In genomic region chr6:71467766-71468165, GRCm38 (mm10) we compare ENCODE assay signal across 21 mouse cellular contexts. TPM values are rescaled to one million over a fixed set of nuclear protein-coding genes. Genes with fewer than 3 reads are reported as not detected.
DNase-seq lines count a peak whose midpoint lies in the region; ATAC-seq and TF ChIP-seq lines count a peak whose summit lies in the region.
"Had no signal": no experiment of that assay in that cellular context is flagged by ENCODE, and none has a peak within 500 bp of the region (broad histone marks: within the 10 kb centered on the region; RNA-seq: fewer than 3 reads in every experiment).

No protein-coding gene starts in this region.

- no peak overlapping the region for H3K27ac ChIP-seq in forebrain, postnatal 0 days (ENCODE audit: low read depth, low read length)
- no peak overlapping the region for H3K27ac ChIP-seq in forebrain, embryonic 12.5 days
- H3K27ac ChIP-seq in layer of hippocampus, adult 2 months: no peak overlapping the region
- H3K27ac ChIP-seq: embryonic facial prominence, embryonic 13.5 days; forebrain, embryonic 15.5 days; gastrocnemius, adult 2 months; heart, embryonic 13.5 days; hindbrain, embryonic 13.5 days; intestine, embryonic 15.5 days had no signal

- TF ChIP-seq CTCF in forebrain, postnatal 0 days (IDR thresholded peaks at IDR 0.05; ENCODE audit: low read depth): no peak
- TF ChIP-seq CTCF in layer of hippocampus, adult 2 months (conservative IDR thresholded peaks at IDR 0.05): no peak

- no peak for ATAC-seq in cerebellum, adult (ENCODE audit: insufficient number of reproducible peaks, low FRiP score, low TSS enrichment)
- no peak for ATAC-seq in forebrain, postnatal 0 days
- ATAC-seq in forebrain, embryonic 12.5 days (ENCODE audit: low FRiP score): no peak
- ATAC-seq: activated CD4-positive, CD25-positive, alpha-beta regulatory T cell, adult 4 months; forebrain, embryonic 15.5 days; intestine, embryonic 15.5 days; Patski had no signal

- no peak overlapping the region for H3K4me2 ChIP-seq in forebrain, postnatal 0 days (ENCODE audit: low read depth)
- no peak overlapping the region for H3K4me2 ChIP-seq in forebrain, embryonic 12.5 days
- H3K4me2 ChIP-seq: embryonic facial prominence, embryonic 13.5 days; forebrain, embryonic 15.5 days; heart, embryonic 13.5 days; hindbrain, embryonic 13.5 days; intestine, embryonic 15.5 days had no signal

- no peak overlapping the region for H3K4me3 ChIP-seq in forebrain, postnatal 0 days (ENCODE audit: low read depth, low read length)
- no peak overlapping the region for H3K4me3 ChIP-seq in forebrain, embryonic 12.5 days (replicated peaks)
- H3K4me3 ChIP-seq in layer of hippocampus, adult 2 months: no peak overlapping the region
- H3K4me3 ChIP-seq: embryonic facial prominence, embryonic 13.5 days; forebrain, embryonic 15.5 days; gastrocnemius, adult 2 months; heart, embryonic 13.5 days; hindbrain, embryonic 13.5 days; intestine, embryonic 15.5 days had no signal

- H3K9ac ChIP-seq in forebrain, postnatal 0 days: no peak overlapping the region
- H3K9ac ChIP-seq in forebrain, embryonic 12.5 days: no peak overlapping the region
- H3K9ac ChIP-seq: embryonic facial prominence, embryonic 13.5 days; forebrain, embryonic 15.5 days; heart, embryonic 13.5 days; hindbrain, embryonic 13.5 days; intestine, embryonic 15.5 days had no signal

- DNase-seq in cerebellum, postnatal 14 days: peak; percentile 56 to 68
- DNase-seq in forebrain, postnatal 0 days: peak; percentile 6
- peak; percentile 23 to 42 for DNase-seq in layer of hippocampus, postnatal 10 days (ENCODE audit: low spot score in 2 of 2)
- DNase-seq in layer of hippocampus, adult 2 months (ENCODE audit: low spot score in 2 of 2): no peak
- DNase-seq in Muller cell, postnatal 12 days (ENCODE audit: inconsistent ontology term): peak; percentile 38
- DNase-seq in kidney, postnatal 10 days: no peak
- DNase-seq: adrenal gland, postnatal 14 days; cerebellum, adult 9-11 months; gastrocnemius, adult 2 months; gastrocnemius, postnatal 25 days; heart, postnatal 4 days; kidney, adult 18-20 months had no signal

- no peaks in the 10 kb centered on the region for H3K36me3 ChIP-seq in forebrain, postnatal 0 days (ENCODE audit: insufficient read depth)
- no peaks in the 10 kb centered on the region for H3K36me3 ChIP-seq in forebrain, embryonic 12.5 days (replicated peaks)
- H3K36me3 ChIP-seq: embryonic facial prominence, embryonic 13.5 days; forebrain, embryonic 15.5 days; heart, embryonic 13.5 days; hindbrain, embryonic 13.5 days; intestine, embryonic 15.5 days had no signal

- H3K27me3 ChIP-seq in forebrain, postnatal 0 days (ENCODE audit: insufficient read depth, low read length): no peaks in the 10 kb centered on the region
- no peaks in the 10 kb centered on the region for H3K27me3 ChIP-seq in forebrain, embryonic 12.5 days
- H3K27me3 ChIP-seq: embryonic facial prominence, embryonic 13.5 days; forebrain, embryonic 15.5 days; heart, embryonic 13.5 days; hindbrain, embryonic 13.5 days; intestine, embryonic 15.5 days had no signal

- H3K9me3 ChIP-seq in forebrain, postnatal 0 days (ENCODE audit: low read length): no peaks in the 10 kb centered on the region
- no peaks in the 10 kb centered on the region for H3K9me3 ChIP-seq in forebrain, embryonic 12.5 days
- H3K9me3 ChIP-seq: embryonic facial prominence, embryonic 13.5 days; forebrain, embryonic 15.5 days; heart, embryonic 13.5 days; hindbrain, embryonic 13.5 days; intestine, embryonic 15.5 days had no signal

- H3K4me1 ChIP-seq in forebrain, postnatal 0 days (ENCODE audit: insufficient read depth): no peaks in the 10 kb centered on the region
- no peaks in the 10 kb centered on the region for H3K4me1 ChIP-seq in forebrain, embryonic 12.5 days
- H3K4me1 ChIP-seq: embryonic facial prominence, embryonic 13.5 days; heart, embryonic 13.5 days; hindbrain, embryonic 13.5 days; intestine, embryonic 15.5 days had no signal

- 58% methylated on average over 4 of the region's 4 CpGs for WGBS in forebrain, postnatal 0 days
- WGBS in forebrain, embryonic 12.5 days: 76% methylated on average over 4 of the region's 4 CpGs

RNA-seq across cellular contexts. Expression of gene Rnf103, which starts 25.9 kb away (rescaled TPM):
- total RNA-seq in forebrain, postnatal 0 days (2014; rRNA removed): 34.5 and 41.0 TPM in 2 replicates
- polyA plus RNA-seq in forebrain, postnatal 0 days (2015; fragmentation: Nextera tagmentation; extraction: Ambion mirVana): 15.6 and 21.3 TPM in 2 replicates
- polyA plus RNA-seq in forebrain, embryonic 12.5 days (2016; fragmentation: Nextera tagmentation; extraction: Ambion mirVana): 19.4 and 22.3 TPM in 2 replicates
- total RNA-seq in layer of hippocampus, postnatal 10 days (2021): 10 to 100 TPM; 48.5 to 52.0 TPM
- 10 to 100 TPM; 45.8 to 46.5 TPM for total RNA-seq in layer of hippocampus, adult 2 months (2021)

RNA-seq across cellular contexts. Expression of gene Rmnd5a, which starts 27.3 kb away (rescaled TPM):
- total RNA-seq in forebrain, postnatal 0 days (2014; rRNA removed): 45.6 and 55.6 TPM in 2 replicates
- polyA plus RNA-seq in forebrain, postnatal 0 days (2015; fragmentation: Nextera tagmentation; extraction: Ambion mirVana): 5.3 and 6.4 TPM in 2 replicates
- 11.0 and 13.8 TPM in 2 replicates for polyA plus RNA-seq in forebrain, embryonic 12.5 days (2016; fragmentation: Nextera tagmentation; extraction: Ambion mirVana)
- total RNA-seq in layer of hippocampus, postnatal 10 days (2021): 10 to 100 TPM; 69.4 to 74.7 TPM
- 10 to 100 TPM; 91.3 to 91.6 TPM for total RNA-seq in layer of hippocampus, adult 2 months (2021)

Comparison
In these comparisons a context has a peak if more than half of its experiments do, and no peak if none do; other contexts are left out.
1. DNase-seq: peak in cerebellum, postnatal 14 days (2 of 2), forebrain, postnatal 0 days (single experiment), layer of hippocampus, postnatal 10 days (2 of 2) and Muller cell, postnatal 12 days (single experiment); none in layer of hippocampus, adult 2 months (0 of 2) and kidney, postnatal 10 days (single experiment).